Mouse (Mus musculus): ENCODE results near the gene Rnf7.
A peak's percentile ranks its signal among the peaks of the same experiment; 100 is the strongest.

The Rnf7 gene

DNA sequence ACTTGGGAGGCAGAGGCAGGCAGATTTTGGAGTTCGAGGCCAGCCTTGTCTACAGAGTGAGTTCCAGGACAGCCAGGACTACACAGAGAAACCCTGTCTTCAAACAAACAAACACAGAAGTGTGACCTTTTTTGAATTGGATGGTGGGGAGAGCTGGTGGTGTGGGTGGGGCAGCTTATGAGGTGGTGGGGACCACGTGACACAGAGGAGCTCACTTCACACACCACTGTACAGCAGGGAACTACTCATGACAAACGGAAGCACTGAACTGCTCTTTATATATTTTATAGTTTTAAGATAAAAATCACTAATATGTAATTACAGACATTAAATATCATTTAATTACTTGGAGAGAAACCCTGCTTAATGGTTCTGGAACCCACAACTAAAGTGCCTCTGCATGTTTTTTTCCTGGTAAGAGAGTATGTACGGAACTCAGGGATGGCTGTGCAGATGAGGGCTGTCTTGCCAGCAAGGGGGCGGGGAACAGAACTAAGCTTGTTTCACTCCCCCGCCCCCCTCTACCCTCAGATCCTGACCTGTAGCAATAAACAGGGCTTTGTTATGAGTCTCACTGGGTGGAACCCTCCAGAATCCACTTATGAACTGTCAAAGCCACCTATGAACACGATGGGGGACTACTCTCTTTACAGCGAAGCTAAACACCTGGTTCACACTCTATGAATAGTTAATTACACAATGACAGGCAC is 8.8 kb downstream of the Rnf7 start:
- DNase-seq, result no peak

DNA sequence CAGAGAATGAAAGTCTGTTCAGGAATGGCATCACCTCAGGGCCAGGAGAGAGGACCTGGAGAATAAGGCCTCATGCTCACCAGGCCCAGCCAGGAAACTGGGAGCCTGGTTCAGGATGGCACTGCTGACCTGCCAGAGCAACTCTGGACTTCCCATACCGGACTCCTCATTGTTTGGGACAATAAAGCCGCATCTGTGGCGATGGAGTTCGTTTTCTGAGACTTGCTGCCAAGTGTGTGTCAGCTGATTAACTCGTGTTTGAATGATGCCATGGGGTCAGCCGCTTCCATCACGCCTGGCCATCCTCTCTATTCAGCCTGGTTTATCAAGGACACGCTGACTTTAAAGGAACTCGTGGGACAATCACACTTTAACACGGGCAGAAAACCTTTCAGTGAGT is 14.8 kb downstream of the Rnf7 start:
- no peak for DNase-seq

DNA sequence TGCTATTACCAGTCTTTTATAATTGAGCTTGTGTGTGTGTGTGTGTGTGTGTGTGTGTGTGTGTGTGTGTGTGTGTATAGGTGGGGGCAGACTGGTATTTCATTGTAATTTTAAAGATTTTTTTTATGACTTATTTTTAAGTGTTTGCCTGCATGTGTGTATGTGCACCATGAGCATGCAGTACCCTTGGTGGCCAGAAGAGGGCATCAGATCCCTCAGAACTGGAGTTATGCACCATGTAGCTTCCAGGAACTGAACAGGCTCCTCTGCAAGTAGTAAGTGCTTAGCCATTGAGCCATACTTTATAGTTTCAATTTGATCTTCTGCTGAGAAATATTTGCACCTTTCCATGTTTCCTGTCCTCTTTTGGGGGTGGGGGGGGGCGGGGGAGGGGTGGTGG is 16.9 kb downstream of the Rnf7 start:
- DNase-seq, result no peak

DNA sequence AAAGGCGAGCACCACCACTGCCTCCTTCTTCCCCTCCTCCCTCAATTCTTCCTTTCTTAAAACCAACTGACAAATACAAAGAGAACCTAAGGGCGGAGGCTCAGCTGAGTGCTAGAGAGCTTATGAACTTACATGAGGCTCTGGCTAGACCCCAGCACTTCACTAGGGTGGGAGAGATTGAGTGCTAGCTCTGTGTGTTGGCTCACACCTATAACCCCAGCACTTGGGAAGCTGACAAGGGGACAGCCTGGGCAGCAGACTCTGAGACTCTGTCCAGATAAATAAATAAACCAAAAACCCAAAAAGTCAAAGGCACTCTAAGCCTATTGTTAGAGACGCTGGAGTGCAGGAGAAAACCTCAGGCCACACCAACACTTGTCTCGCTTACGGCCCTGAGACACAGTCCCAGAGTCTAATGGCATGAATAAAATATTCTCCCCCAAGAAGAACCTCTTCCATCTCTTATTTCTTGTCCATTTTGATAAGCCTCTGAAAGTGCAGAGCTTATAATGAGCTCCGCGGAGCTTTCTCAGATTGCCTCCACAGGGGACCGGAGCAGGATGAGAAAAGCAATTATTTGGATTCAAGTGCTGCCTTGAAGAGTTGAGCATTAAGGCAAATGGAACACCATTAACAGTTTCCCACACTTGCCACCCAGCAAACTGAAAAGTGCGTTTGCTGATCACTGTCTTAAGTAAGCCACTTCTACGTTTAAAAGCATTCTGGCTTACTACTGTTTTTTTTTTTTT is 18.2 kb downstream of the Rnf7 start:
- no peak for DNase-seq

DNA sequence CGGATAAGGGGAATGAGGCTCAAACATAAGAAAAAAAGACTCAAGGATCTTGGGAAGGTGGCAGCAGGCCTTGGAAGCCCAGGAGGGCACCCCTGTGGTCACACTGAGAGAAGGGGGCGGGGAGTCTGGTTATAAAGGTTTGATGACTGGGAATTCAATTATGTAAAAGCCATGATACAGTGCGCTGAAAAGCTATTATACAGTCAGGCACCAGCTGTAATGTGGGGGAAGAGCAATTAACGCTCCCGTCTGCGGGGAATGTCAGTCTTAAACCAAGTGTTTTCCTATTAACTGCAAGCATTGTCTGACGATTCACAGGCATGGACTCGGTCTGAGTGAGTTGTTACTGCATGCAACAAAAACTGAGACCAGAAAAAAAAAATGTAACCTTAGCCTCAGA is 22.9 kb downstream of the Rnf7 start:
- no peak for DNase-seq

DNA sequence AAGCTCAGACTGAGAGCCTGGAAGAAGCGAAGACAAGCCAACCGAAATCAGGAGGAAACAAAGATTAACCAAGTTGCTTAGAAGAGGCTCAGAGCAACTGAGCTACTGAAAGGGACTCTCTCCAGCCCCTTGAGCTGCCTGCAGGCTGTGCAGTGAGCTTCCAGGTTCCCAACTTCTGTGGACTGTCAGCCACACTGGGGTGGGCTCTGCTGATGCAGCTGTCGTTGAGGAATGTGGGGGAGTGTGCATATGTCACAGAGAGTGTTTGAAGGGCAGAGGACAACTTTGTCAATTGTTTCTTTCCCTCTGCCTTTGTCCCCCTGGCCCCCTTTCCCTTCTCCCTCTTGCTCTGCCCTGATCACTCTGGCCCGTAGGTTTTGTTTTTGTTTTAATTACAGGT is 25.5 kb downstream of the Rnf7 start:
- no peak for DNase-seq

DNA sequence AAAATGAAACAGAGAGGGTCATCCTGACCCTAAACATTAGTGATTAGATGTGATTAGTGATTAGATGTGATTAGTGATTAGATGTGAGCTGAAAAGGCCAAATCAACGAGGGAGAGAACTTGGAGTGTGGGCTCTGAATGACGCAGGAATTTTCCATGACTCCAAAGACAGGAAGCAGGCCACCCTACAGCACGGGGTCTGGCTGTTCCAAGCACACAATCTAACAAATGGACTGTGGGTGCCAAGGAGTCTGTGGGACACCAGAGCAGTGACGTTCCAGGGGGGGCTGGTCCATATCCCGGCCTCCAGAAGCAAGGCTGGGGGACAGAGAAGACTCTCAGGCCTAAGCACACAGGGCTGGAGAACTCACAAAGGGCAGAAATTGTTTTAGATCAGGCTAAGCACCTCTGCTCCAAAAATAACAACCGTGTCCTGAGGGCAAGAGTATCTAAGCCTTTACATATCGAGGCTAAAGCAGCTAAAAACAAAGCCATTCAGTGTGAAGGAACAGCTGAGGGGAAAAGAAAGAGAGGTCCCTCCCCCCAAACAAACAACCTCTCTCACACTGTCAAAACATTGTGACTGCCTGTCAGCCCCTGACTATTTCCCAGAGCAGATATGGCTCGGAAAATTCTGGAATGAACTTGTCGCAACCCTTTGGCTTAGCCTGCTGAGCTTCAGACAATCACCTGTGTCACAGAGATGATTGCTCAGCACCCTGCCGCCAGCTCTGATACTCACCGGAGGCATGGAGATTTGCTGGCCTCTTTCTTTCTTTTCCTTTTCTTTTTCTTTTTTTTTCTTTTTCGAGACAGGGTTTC is 27.4 kb downstream of the Rnf7 start:
- no peak for DNase-seq

DNA sequence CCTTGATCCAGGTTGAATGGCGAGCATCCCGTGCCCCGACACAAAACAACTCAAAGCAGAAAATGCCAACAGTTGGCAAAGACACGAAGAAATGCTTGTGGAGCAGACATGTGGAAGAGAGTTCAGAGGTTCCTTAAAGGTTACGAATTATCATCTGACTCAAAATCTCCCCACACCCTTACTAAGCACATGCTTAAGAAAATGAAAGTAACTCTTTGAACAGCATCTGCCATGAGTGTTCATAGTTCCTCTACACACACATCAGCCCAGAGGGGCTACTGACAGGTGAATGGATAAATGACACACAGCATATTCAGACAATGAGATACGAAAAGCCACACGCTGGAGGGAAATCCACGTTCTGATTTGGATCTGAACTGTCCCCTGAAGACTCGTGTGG is 29.0 kb downstream of the Rnf7 start:
- DNase-seq, result no peak

DNA sequence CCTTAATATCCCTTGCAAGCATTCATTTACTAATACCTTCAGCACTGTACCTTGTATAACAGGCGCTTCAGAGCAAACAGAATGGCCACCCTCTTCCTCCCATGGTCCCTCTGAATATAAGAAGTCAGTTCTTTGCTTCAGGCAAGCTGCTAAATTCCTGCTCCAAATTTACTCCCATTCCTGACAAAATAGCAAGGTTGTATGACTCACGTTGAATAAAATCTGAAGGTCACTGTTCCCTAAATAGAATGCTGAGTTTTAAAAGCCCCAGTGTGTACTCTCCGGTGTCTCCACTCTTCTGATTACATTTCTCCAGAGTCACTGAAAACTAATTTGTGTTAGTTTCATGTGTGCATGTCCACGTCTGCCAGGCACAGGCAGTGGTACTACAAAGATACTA is 33.1 kb downstream of the Rnf7 start:
- DNase-seq, result no peak

DNA sequence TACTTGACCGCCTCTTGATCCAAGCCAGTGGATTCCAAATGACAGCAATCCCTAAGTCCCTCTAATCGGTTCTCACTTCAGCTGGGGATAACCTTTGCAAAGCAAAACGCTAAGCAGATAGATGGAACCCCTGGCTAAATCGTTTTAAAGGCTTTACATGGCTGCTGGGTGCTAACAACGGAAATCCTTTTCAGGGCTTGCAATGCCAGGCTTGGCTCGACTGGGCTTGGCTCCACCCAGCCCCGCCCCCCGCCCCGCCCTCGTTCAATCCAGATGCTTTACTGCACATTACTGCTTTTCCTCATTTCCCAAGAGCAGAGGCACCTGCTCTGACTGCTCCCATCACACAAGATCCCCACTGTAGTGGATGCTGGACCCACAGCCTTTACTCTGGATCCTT is 36.4 kb downstream of the Rnf7 start:
- no peak for DNase-seq

DNA sequence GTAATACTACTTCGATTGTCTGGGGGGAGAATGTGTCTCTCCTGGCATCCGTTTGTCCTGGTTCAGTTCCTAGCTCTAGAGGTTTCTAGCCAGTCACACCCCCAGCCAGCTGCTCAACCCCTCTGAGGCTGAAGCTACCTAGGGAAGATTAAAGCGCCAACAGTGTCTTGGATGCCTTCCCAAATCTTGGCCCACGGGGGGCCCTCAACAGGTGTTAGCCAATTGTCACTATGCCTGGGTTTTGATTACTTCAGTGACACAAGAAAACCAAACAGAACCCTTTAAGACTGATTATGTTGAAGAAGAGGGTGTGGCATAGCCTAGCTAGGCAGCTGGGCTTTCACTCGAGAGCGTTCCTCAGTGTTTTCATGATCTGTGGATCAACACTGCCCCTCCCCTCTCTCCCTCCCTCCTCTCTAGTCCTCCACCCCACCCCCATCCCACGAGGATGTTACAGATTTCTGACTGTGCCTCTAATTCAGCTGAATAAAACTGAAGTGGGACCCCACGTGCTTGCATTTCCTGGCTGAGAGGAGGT is 40.1 kb downstream of the Rnf7 start:
- peak; percentile 27 to 44 for DNase-seq

DNA sequence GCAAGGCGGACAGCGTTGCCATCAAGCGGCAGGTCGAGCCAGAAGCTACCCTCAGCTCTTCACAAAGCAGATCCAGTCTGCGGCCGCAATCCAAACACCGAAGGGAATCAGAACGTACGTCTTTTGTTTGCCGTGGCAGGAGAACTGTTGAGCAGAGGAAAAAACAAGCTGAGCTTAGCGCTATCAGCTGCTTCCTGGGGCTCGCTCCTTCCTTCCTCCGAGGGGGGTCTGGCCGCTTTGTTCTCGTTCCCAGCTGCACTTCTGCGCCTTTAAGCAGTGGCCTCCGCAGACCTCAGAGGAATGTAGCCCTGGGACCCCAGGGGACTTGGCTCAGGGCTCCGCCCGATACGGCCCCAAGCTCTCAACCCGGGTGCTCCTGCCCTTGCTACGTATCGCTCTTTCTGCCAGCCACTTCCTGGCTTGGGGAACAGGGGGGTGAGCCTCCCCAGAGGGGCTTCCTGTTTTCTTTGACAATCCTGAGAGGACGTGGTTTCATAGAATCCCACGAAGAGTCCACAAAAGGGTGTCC is 40.6 kb downstream of the Rnf7 start:
- DNase-seq, result peak; percentile 59 to 72

DNA sequence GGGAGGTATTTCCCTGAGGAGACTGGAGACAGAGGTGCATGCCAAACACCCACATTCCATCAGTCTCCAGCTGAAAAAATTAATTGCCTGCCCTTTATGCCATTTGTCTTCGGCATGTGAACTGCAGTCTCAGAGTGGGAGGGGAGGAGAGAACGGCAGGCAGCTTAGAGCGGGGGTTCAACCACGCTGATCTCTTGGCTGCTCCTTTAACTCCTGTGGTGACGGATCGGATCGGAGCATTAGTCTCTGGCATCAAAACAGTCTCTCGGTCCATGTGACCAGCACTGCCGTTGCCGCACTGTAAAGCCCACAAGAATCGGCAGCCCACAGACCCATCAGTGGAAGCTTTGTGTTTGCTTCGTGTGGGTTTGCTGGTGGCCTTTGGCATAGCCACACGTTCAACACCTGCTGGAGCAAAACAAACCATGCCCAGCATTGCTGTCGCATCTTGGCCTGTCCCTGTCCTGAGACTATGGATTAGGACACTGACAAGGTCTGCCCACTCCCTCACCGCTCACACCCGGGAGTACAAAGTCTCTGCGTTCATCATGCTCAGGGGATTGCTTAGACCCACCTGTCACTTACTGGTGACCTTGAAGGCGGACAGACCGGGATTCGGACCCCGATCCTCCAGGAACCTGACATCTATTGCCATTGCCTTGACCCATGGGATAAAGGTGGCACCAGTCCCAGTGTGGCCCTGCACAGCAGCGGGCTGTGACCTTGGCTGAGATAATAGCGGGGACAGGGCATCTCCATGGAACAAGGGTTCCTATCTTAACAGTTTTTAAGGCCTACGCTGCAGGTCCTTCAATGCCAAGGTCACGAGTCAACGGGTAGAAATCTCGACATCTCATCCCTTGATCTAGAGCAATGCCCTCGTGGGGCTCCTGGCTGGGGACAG is 41.3 kb downstream of the Rnf7 start:
- DNase-seq, result peak in 1 of 2 experiments; percentile 28

DNA sequence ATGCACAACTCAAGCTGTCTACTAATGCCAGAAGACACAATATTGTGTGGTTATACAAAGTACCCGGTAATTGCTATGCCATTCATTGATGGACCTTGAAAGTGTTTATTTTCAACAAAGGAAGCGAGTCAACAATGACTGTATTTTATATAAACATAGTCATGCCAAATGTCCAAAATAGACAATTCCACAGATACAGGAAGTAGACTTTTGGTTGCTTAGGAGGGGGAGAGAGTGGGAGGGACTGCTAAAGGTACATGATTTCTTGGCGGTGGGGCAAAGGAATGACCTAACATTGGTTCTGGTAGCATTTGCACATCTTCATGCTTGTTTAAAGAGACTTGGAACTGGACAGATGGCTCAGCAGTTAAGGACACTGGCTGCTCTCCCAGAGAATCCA is 45.9 kb downstream of the Rnf7 start:
- DNase-seq, result no peak

DNA sequence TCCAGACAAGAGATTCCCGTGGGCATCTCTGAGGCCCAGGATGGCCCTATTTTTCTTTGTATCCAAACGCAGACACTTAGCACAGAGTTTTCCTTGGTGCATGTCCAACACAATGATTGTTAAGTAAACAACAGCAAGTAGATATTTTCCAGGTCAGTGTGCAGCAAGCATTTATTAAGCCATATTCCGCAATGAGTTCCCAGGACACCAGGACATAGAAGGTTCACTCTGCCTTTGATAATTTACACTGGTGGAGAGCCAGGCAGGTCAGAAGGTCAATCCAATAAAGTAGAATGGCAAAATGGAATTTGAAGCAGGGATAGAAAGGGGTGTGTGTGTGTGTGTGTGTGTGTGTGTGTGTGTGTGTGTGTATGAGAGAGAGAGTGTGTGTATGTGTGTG is 47.4 kb downstream of the Rnf7 start:
- DNase-seq, result no peak

DNA sequence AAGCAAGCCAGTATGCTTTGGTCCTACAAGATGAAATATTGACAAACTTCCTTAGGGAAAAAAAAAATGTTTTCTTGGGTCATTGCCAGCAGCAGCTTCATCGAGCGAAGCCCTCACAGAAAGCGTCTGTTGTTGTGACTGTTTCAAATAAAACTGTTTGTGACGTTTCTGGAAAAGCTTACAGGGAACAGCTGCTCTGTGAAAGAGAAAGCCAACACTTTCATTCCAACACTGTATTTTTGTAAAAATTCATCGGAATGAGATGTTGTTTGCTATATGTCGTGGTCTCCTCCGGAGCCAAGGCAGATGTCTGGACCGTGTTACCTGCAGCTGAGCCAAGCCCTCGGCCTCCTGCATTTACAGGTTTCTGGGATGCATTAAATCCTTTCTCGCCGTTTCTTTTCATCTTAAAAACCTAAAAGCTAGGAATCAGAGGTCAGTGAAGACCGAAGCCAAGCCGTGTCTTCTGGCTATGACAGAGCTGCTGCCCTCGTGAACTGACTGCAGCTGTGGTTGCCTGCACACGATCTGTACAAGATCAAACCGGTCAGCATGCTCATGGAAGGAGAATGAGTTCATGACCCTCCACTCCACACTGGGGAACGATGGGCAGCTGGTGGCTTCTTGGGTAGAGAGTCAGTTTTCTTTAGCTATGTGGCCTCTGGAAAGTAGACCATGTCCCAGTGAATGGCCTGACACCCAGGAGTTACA is 50.0 kb downstream of the Rnf7 start:
- DNase-seq, result no peak

DNA sequence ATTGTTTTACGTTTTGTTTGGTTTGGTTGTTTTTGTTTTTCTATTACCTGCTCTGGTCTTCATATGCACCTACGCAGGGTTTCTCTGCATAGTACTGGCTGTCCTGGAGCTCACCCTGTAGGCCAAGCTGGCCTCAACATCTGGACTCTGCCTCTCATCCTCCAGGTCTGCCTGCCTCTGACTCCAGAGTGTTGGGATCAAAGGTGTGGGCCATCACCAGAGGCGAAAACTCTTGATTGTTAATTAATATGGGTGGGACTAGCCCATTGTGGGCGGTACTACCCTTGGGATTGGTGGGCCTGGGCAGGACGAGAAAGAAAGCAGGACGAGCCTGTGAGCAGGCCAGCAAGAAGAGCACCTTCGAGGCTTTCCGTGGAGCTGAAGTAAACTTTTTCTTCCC is 54.4 kb downstream of the Rnf7 start:
- no peak for DNase-seq

Data from thymus, adult 18-20 months (tissue).